Mouse (Mus musculus) ovary, postnatal 14 days (tissue): Measurements from ENCODE around the gene Nbeal2.

Source experiments
- DNase-seq: peaks from one replicate; pipeline ENCODE4 v3.0.0; 2022; ENCODE audit warnings: low spot score

Nbeal2 gene

GRCm38 (mm10) chr9:110583521-110583920 is 70.4 kb downstream of the Nbeal2 start:
- DNase-seq: no peak

GRCm38 (mm10) chr9:110582161-110582560 is 71.8 kb downstream of the Nbeal2 start:
- DNase-seq: no peak
